Mouse (Mus musculus) intestine, embryonic 14.5 days (tissue): Measurements from ENCODE around the gene Bivm. TPM values are rescaled to one million over a fixed set of nuclear protein-coding genes. Genes with fewer than 3 reads are reported as not detected.

Experiments
- ATAC-seq: fragments of 200-750 bp; cut with Nextera tagmentation; replicated peaks from 2 replicates; pipeline ENCODE4 v1.8.0; 2017; ENCODE audit warnings: low read depth, moderate number of reproducible peaks, moderate TSS enrichment, moderate library complexity; ENCODE audit not compliant: low FRiP score, low TSS enrichment
- DNase-seq: peaks from one replicate; pipeline ENCODE4 v3.0.0-alpha.2; 2018; ENCODE audit warnings: low spot score
- H3K27ac ChIP-seq: fragments of 300-500 bp; sonication (generic); 2 replicates; pipeline ENCODE4 v1.5.1; 2014; ENCODE audit warnings: low read depth, mild to moderate bottlenecking, control low read depth
- H3K27me3 ChIP-seq: fragments of 300-500 bp; sonication (generic); replicated peaks from 2 replicates; pipeline ENCODE4 v1.6.1; 2014; ENCODE audit warnings: low read length, control low read depth; ENCODE audit not compliant: control insufficient read depth, insufficient read depth
- H3K36me3 ChIP-seq: fragments of 300-500 bp; sonication (generic); 2 replicates; pipeline ENCODE4 v1.6.1; 2014; ENCODE audit warnings: low read length, control low read depth; ENCODE audit not compliant: control insufficient read depth, insufficient read depth
- H3K4me1 ChIP-seq: fragments of 300-500 bp; sonication (generic); replicated peaks from 2 replicates; pipeline ENCODE4 v1.6.1; 2014; ENCODE audit warnings: low read length, control low read depth, mixed read lengths; ENCODE audit not compliant: control insufficient read depth, insufficient read depth
- H3K4me2 ChIP-seq: fragments of 300-500 bp; sonication (generic); 2 replicates; pipeline ENCODE4 v1.6.1; 2014; ENCODE audit warnings: low read length
- H3K4me3 ChIP-seq: fragments of 300-500 bp; sonication (generic); 2 replicates; pipeline ENCODE4 v1.5.1; 2014; ENCODE audit warnings: low read depth, low read length, control low read depth, mixed read lengths
- H3K9ac ChIP-seq: fragments of 300-500 bp; sonication (generic); 2 replicates; pipeline ENCODE4 v1.6.1; 2014; ENCODE audit warnings: mild to moderate bottlenecking, low read length
- H3K9me3 ChIP-seq: fragments of 300-500 bp; sonication (generic); 2 replicates; pipeline ENCODE4 v1.6.1; 2016; ENCODE audit warnings: low read length, control low read depth; ENCODE audit not compliant: control insufficient read depth
- WGBS: fragments of 180-500 bp; shearing (Covaris S2); extraction: QIAGEN DNeasy Blood & Tissue Kit; methylation state at CpG from one replicate; pipeline ENCODE4 v1.1.7; 2014; 5-methylcytosine and 5-hydroxymethylcytosine counted together
- polyA plus RNA-seq: library from polyadenylated mRNA; unstranded; fragments of >200 nt; fragmentation: Nextera tagmentation; extraction: Ambion mirVana; gene quantifications from 2 replicates; pipeline ENCODE4 v1.2.1, GENCODE M21; 2014

The Bivm gene
- polyA plus RNA-seq, 1 experiment from 2014 or later: 20.4 TPM

DNA sequence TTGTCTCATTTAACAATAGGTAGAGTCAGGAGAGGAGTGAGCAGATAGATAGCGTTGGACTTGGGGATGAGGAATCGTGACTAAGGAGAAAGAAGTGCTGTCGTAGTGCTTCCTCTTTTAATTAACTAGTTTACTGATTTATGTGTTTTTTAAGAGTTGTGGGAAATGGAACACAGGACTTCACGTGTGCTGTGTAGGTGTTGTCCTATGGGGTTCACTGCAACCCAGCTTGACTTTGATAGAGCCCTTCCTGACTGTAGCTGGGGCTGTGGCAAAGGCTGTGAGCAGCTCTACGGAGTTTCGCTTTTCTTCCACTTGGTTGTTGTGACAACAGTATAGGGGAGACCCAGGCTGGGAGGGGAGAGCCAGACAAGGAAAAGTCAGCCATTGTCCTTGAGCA, 39.6 kb downstream of the Bivm start:
- no peak overlapping the region for H3K4me2 ChIP-seq
- ATAC-seq: no peak
- H3K36me3 ChIP-seq: peaks cover 58% of the 10 kb centered on the region
- no peak overlapping the region for H3K27ac ChIP-seq
- H3K4me1 ChIP-seq: no peaks in the 10 kb centered on the region
- no peaks in the 10 kb centered on the region for H3K9me3 ChIP-seq
- 91% methylated on average over 6 of the region's 6 CpGs for WGBS
- no peaks in the 10 kb centered on the region for H3K27me3 ChIP-seq
- H3K9ac ChIP-seq: no peak overlapping the region
- no peak for DNase-seq
- no peak overlapping the region for H3K4me3 ChIP-seq

GRCm38 (mm10) chr1:44161818-44162217, 43.1 kb downstream of the Bivm start:
- WGBS: 93% methylated on average over 6 of the region's 6 CpGs
- ATAC-seq (no peak), DNase-seq (no peak)
- Histone ChIP-seq H3K9ac (no peak overlapping the region), H3K36me3 (peaks cover 85% of the 10 kb centered on the region), H3K9me3 (no peaks in the 10 kb centered on the region), H3K27me3 (no peaks in the 10 kb centered on the region), H3K4me2 (no peak overlapping the region), H3K4me1 (no peaks in the 10 kb centered on the region), H3K27ac (no peak overlapping the region), H3K4me3 (no peak overlapping the region)

DNA sequence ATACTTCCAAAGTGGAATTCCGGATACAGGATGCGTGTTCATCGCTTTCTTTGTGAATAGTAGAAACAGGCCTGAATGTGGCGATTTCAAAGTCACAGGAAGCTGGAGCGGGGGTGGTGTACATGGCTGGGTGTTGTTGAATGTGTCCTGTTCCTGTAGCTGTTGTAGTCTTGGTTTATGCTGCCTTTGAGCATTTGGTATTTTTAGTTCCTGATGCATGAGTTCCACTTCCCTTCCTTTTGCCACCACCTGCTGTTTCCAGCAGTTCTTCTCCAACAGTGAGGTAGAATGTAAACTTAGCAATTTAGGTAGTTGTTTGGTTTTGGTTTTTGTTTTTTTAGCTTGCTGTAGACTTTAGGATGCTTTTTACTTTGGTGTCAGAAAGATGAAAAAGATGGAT, 43.6 kb downstream of the Bivm start:
- H3K27me3 ChIP-seq: no peaks in the 10 kb centered on the region
- ATAC-seq: no peak
- peaks cover 91% of the 10 kb centered on the region for H3K36me3 ChIP-seq
- H3K4me2 ChIP-seq: no peak overlapping the region
- no peaks in the 10 kb centered on the region for H3K4me1 ChIP-seq
- no peak overlapping the region for H3K27ac ChIP-seq
- no peak overlapping the region for H3K4me3 ChIP-seq
- no peak overlapping the region for H3K9ac ChIP-seq
- WGBS: 92% methylated on average over 5 of the region's 5 CpGs
- H3K9me3 ChIP-seq: no peaks in the 10 kb centered on the region
- no peak for DNase-seq

- Histone ChIP-seq H3K4me3 (no peak overlapping the region), H3K9me3 (peaks cover 4% of the 10 kb centered on the region; the same call in 1 of the 2 replicates), H3K9ac (no peak overlapping the region), H3K27ac (no peak overlapping the region), H3K27me3 (no peaks in the 10 kb centered on the region), H3K36me3 (peaks cover 70% of the 10 kb centered on the region), H3K4me1 (no peaks in the 10 kb centered on the region), H3K4me2 (no peak overlapping the region)
- 93% methylated on average over 3 of the region's 3 CpGs for WGBS
- ATAC-seq (no peak), DNase-seq (no peak)
These were observed 49.2 kb downstream of the Bivm start for GRCm38 (mm10) chr1:44167859-44168383.

- 95% methylated on average over 4 of the region's 4 CpGs for WGBS
- H3K9ac ChIP-seq: no peak overlapping the region
- no peaks in the 10 kb centered on the region for H3K4me1 ChIP-seq
- H3K4me2 ChIP-seq: no peak overlapping the region
- ATAC-seq: no peak
- H3K4me3 ChIP-seq: no peak overlapping the region
- H3K27ac ChIP-seq: no peak overlapping the region
- H3K36me3 ChIP-seq: peaks cover 60% of the 10 kb centered on the region
- no peak for DNase-seq
- no peaks in the 10 kb centered on the region for H3K27me3 ChIP-seq
- peaks cover 4% of the 10 kb centered on the region; the same call in 1 of the 2 replicates for H3K9me3 ChIP-seq
These were observed 53.9 kb downstream of the Bivm start for GRCm38 (mm10) chr1:44172656-44173055.

DNA sequence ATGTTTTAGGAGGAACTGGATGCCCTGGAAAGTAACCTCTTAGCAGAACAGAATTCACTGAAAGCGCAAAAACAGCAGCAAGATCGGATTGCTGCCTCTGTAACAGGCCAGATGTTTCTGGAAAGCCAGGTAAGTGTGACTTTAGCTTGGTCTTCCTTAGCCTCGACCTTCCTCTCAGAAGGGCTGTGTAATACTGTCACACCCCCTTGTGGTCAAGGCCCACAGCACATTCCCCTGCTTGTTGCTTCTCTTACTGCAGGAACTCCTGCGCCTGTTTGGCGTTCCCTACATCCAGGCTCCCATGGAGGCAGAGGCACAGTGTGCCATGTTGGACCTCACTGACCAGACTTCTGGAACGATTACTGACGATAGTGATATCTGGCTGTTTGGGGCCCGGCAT, 55.1 kb downstream of the Bivm start:
- no peaks in the 10 kb centered on the region for H3K4me1 ChIP-seq
- no peaks in the 10 kb centered on the region for H3K27me3 ChIP-seq
- no peak for ATAC-seq
- H3K27ac ChIP-seq: no peak overlapping the region
- peaks cover 61% of the 10 kb centered on the region for H3K36me3 ChIP-seq
- no peak overlapping the region for H3K9ac ChIP-seq
- H3K9me3 ChIP-seq: peaks cover 4% of the 10 kb centered on the region; the same call in 1 of the 2 replicates
- 82% methylated on average over 8 of the region's 8 CpGs for WGBS
- H3K4me2 ChIP-seq: no peak overlapping the region
- no peak overlapping the region for H3K4me3 ChIP-seq
- no peak for DNase-seq

GRCm38 (mm10) chr1:44178086-44178485, 59.3 kb downstream of the Bivm start:
- Histone ChIP-seq H3K27me3 (no peaks in the 10 kb centered on the region), H3K4me1 (no peaks in the 10 kb centered on the region), H3K9me3 (no peaks in the 10 kb centered on the region), H3K36me3 (peaks cover 60% of the 10 kb centered on the region), H3K4me2 (no peak overlapping the region), H3K4me3 (no peak overlapping the region), H3K9ac (no peak overlapping the region), H3K27ac (no peak overlapping the region)
- ATAC-seq (no peak), DNase-seq (no peak)
- WGBS: 95% methylated on average over 5 of the region's 5 CpGs

DNA sequence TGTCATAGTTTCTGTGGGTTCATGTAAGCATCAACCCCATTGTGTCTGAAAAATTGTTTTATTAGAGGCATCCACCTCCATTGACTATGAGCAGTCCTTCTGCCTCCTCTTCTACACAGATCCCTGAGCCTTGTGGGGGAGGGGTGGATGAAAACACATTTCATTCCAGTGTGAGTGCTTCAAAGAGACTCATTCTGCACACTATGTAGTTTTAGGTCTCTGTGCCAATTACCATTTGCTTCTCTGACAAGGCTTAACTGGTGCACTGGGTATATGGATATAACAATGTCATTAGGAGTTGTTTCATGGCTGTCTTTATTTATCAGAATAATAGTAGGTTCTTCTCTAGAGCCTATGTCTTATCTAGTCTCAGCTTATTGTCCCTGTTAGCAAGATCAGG, 67.6 kb downstream of the Bivm start:
- no peaks in the 10 kb centered on the region for H3K4me1 ChIP-seq
- 0 out of 2 replicates have a peak, but pooled peaks cover 2% of the 10 kb centered on the region for H3K36me3 ChIP-seq
- H3K27me3 ChIP-seq: no peaks in the 10 kb centered on the region
- no peak overlapping the region for H3K4me2 ChIP-seq
- H3K27ac ChIP-seq: no peak overlapping the region
- no peaks in the 10 kb centered on the region for H3K9me3 ChIP-seq
- no peak overlapping the region for H3K9ac ChIP-seq
- DNase-seq: no peak
- no peak for ATAC-seq
- H3K4me3 ChIP-seq: no peak overlapping the region
